Mouse (Mus musculus): Measurements from ENCODE around the gene Mmab.

The Mmab gene

DNA sequence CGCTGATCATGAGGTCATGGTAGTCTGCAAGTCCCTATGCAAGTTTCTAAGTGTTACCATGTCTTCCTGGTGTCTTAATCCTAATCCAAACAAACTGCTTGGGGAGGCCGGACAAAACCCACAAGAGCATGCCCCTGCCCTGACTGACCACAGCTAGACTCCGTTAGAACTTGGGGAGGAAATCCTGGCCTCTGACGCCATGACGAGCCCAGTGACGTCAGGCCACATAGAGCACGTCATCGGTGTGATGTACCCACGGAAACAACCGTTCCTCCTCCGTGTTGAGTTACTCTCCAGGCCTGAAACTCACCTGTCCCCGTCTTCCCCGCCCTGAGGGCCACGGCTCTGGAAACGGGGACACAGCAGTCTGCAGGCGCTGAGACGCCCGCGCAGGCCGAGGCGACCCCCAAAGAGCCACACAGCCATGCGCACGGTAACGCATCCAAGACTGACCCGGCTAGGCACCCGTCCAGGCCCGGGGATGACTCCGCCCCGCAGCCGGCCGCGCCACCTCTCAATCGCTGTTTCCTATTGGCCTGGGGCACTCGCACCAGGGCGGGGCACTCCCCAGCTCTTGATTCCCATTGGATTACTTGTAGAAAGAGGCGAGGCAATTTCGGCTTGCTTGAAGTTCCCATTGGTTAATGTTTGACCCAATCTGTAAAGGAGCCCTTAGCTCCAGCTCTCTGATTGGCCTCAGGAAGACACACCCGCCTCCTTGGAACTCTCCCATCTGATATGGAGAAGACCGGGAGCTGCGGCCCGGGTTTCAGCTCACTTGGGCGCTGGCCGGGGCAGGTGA, at the start of gene Mmab, which contains the start of gene Mvk:
TSS of gene Mmab (minus strand) at position 495 of the 802 bp plus-strand sequence.
TSS of gene Mvk (plus strand) at position 704 of the 802 bp plus-strand sequence.
- peak; percentile 99 for DNase-seq (ENCODE audit: low spot score)

- peak; percentile 44 for DNase-seq (ENCODE audit: low spot score)
These were observed 46.4 kb upstream of the Mmab start for GRCm38 (mm10) chr5:114490241-114490640.

- no peak for DNase-seq (ENCODE audit: low spot score)
These were observed 45.7 kb upstream of the Mmab start for GRCm38 (mm10) chr5:114489570-114489969.

GRCm38 (mm10) chr5:114485685-114486084, 41.8 kb upstream of the Mmab start:
- DNase-seq (ENCODE audit: low spot score), result no peak

GRCm38 (mm10) chr5:114482587-114483011, 38.7 kb upstream of the Mmab start:
- DNase-seq (ENCODE audit: low spot score), result no peak

DNA sequence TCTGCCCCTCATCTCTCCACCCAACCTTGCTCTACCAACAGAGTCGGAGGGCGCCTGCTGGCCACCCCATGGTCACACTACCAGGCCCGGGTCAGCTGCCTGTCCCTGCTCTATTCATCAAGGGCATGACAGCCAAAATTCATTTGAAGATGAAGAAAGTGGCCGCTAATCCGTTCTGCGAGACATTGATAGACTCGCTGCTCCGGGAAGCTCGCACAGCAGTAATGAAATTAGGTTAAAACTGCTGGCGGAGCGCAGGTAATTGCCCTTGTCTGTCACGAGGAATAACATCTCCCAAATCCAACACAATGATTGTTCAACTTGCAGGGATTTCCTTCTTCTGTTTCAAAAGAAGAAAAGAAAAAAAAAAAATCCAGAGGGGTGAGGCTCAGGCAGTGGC, 34.4 kb upstream of the Mmab start:
- DNase-seq (ENCODE audit: low spot score), result no peak

DNA sequence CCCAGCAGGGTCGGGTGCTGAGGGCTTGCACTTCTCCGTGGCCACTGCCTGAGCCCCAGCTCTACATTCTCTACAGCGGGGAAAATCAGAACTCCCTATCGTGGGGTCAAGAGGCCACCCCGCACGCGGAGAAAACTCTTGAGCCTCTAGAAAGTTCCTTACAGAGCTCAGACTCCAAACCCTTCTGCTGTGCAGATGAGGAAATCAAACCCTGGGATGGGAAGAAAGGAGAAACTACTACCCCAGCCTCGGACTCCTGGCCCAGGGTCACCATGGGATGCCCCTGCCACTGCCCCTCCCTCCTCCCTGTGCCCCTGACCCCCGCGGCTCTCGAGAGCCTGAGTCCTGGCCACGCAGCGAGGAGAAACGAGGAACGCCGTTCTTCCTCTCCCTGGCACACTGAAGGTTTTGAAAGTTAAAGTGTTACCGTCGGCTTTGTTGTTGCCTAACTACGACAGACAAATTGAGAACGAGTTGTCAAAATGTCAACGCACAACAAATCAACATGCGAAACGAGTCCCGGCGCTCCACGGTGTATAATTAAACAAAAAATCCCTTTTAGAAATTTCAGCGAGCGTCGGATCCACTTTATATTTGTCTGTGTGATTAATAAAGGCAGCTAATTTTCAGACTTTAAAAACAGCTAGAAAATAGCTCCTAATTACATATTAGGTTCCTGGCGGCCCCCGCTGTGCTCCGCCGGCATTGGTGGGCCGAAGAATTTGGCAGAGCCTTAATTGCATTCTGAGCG, 31.1 kb upstream of the Mmab start:
- DNase-seq (ENCODE audit: low spot score), result no peak

GRCm38 (mm10) chr5:114470359-114470758, 26.5 kb upstream of the Mmab start:
- DNase-seq (ENCODE audit: low spot score), result no peak

DNA sequence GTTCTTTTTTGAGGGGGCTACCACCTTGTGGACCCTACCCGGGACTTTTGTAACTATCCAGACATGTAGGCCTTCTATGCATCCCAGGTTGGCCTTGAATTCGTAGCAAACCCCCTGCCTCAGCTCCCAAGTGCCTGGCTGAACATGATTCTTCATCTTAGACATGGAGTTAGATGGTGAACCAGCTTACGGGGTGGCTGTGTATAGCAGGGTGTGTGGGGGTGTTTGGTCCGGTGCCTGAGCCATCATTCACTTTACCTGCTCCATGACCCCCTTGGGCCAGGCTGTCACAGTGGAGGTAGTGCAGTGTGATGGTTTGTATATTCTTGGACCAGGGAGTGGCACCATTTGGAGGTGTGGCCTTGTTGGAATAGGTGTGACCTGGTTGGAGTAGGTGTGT, 24.1 kb upstream of the Mmab start:
- DNase-seq (ENCODE audit: low spot score), result no peak

- DNase-seq (ENCODE audit: low spot score), result peak; percentile 30
These were observed 23.6 kb upstream of the Mmab start for GRCm38 (mm10) chr5:114467430-114467829.

- no peak for DNase-seq (ENCODE audit: low spot score)
These were observed 23.2 kb upstream of the Mmab start for GRCm38 (mm10) chr5:114467019-114467418.

- DNase-seq (ENCODE audit: low spot score), result no peak
These were observed 21.8 kb upstream of the Mmab start for GRCm38 (mm10) chr5:114465641-114466040.

DNA sequence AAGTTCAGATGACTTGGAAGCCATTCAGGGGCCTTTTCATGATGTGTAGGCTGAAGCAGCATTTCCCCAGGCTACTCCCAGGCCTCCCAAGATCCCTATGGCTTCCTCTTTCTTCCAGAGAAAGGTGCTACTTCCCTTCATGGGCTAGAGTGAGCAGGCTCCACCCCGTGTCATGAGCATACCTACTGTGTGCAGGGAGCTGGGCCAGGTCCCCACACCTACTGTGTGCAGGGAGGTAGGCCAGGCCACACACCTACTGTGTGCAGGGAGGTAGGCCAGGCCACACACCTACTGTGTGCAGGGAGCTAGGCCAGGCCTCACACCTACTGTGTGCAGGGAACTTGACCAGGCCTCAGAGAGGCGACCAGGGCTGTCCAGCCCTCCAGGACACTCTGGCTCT, 20.7 kb upstream of the Mmab start:
- no peak for DNase-seq (ENCODE audit: low spot score)

- no peak for DNase-seq (ENCODE audit: low spot score)
These were observed 18.5 kb upstream of the Mmab start for GRCm38 (mm10) chr5:114462067-114463040.

DNA sequence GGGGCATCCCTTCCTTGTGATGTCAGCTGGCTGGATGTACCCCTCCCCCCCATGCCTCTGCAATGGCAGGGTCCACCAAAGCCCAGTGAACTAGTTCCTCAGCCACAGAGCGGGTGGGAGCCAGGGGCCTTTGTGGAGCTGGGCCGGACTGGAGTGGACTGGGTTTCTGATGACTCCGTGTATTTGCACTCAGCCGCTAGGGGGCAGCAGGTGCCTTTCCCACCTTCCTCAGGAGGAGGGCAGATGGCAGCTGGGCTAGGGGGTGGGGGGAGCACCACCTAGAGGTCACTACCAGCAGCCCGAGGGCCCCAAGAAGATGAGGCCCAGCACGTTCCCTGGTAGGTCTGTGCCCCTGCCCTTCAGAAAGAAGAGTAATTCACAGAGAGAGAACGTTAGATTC, 17.4 kb upstream of the Mmab start:
- peak; percentile 49 for DNase-seq (ENCODE audit: low spot score)

DNA sequence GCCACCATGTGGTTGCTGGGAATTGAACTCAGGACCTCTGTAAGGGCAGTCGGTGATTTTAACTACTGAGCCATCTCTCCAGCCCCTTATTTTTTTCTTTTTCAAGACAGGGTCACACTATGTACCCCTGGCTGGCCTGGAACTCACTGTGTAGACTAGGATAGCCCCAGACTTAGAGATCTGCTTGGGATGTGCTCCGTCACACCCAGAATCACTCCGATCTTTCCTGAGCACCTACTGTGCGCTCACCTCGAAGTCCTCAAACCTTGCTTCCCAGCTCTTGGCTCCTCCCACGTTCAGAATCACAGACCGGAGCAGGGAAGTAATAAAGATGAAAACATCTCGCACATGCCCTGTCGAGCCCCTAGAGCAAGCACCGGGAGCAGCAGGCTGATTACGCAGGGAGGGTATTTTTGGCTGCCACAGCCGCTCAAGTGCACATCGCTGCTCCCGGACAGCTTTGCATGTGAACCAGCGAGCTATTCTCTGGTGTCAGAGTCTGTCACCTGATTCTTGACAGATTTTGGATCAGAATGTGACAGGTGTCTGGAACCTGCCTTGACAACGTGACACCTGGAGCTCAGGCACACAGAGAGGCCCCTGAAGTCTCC, 13.2 kb upstream of the Mmab start:
- no peak for DNase-seq (ENCODE audit: low spot score)

DNA sequence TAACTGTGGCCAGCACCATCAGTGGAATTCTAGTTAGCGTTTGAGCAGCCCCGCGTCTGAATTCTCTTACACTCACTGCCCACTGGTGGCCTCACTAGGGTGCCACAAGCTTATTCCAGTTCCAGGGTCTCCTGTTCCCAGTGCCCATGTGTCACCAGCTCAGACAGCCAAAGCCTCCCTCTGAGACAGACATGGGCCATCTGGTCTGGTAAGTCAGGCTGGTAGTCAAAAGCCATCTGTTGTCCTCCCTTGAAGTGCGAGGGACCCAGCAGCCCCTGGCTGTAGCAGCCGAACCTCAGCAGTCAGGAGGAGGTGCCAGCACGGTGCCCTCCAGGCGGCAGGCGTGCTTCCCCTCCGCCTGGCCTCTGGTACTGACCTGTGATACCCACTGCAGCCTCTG, 12.4 kb upstream of the Mmab start:
- DNase-seq (ENCODE audit: low spot score), result no peak

- no peak for DNase-seq (ENCODE audit: low spot score)
These were observed 5.2 kb upstream of the Mmab start for GRCm38 (mm10) chr5:114449011-114449410.

GRCm38 (mm10) chr5:114444368-114444692, 470 bp upstream of the Mmab start:
- DNase-seq (ENCODE audit: low spot score), result no peak

DNA sequence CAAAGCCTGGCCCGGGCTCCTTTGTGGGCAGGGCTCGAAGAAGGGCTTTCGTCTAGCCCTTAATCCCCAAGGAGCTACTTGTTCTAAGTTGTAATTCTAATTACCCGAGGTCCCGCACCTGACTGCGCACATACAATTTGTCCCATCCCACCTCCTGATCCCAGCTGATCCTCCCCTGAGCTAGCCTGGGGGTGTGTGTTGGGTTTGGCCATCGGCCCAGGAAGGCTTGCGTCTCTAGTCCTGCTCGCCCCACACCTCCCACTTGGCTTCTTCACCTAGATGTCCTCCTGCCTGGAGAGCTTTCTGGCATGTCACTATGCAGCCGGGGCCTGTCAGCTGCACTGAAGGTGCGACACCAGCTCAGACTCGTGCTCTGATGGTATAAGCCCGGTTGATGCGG, 8.3 kb downstream of the Mmab start:
- DNase-seq (ENCODE audit: low spot score), result no peak

DNA sequence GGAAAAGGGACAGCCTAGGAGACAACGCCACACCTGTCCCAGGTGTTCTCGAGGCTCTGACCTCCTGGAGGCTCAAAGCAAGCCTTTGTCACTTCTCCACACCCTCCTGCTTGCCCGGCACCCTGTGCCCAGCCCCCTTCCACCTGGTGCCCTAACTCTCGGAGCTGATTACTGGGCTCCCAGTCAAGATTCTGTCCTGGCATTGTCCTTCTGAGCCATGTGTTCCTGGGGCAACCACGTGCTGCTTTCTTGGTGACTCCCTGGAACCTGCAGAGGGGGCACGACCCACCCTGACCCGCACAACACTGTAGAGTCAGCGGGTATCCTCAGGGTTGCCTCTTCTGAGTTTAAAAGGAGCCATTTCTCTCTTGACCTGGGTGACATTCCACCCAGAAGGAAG, 9.5 kb downstream of the Mmab start:
- no peak for DNase-seq (ENCODE audit: low spot score)

DNA sequence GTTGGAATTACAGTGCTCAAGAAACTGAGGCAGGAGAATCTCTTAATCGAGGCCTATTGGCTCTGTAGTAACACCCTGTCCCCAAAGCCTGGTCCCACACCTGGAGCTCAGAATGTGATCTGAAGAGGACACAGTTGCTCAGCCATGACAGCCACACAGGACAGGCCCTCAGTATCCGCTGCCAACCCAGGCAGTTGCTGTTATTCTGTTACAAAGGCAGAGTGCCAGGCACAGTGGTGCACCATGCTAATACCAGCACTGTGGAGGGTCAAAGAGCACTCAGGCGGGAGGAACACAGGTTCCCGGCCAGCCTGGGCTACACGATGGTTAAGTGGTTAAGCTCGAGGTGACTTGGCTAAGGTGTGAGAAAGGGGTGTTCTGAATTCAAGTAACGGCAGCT, 14.1 kb downstream of the Mmab start:
- DNase-seq (ENCODE audit: low spot score), result no peak
